Mouse (Mus musculus) MEL (cell line): ENCODE measurements around the gene Ssh3. TPM values are rescaled to one million over a fixed set of nuclear protein-coding genes. Genes with fewer than 3 reads are reported as not detected.

Experiments used
- DNase-seq: peaks from one replicate; pipeline ENCODE4 v3.0.0; 2011; ENCODE audit warnings: low read depth, low spot score
- H3K27ac ChIP-seq: 2 replicates; pipeline ENCODE4 v1.5.1; 2012; ENCODE audit warnings: low read depth, mild to moderate bottlenecking, control low read depth, low read length, moderate library complexity; ENCODE audit not compliant: control insufficient read depth
- H3K27me3 ChIP-seq, 2 experiments: fragments of 150-350 bp in 1 of 2; sonication (generic) in 1 of 2; 2 replicates each; pipeline ENCODE4 v1.6.1; 2012; ENCODE audit warnings: low read length in 2 of 2, mild to moderate bottlenecking in 2 of 2, improper control_type of control experiment in 1 of 2, moderate library complexity in 1 of 2; ENCODE audit not compliant: insufficient read depth in 2 of 2, control insufficient read depth in 1 of 2
- H3K36me3 ChIP-seq, 2 experiments: 2 replicates each; pipeline ENCODE4 v1.6.1; 2012 to 2014; ENCODE audit warnings: low read length in 2 of 2, improper control_type of control experiment in 1 of 2, inconsistent platforms in 1 of 2, mild to moderate bottlenecking in 1 of 2; ENCODE audit not compliant: insufficient read depth in 2 of 2, control insufficient read depth in 1 of 2
- H3K4me1 ChIP-seq, 2 experiments: fragments of 150-350 bp in 1 of 2; sonication (generic) in 1 of 2; 2 replicates each; pipeline ENCODE4 v1.6.1; 2012; ENCODE audit warnings: low read length in 2 of 2, improper control_type of control experiment in 1 of 2, mild to moderate bottlenecking in 1 of 2; ENCODE audit not compliant: insufficient read depth in 2 of 2, control insufficient read depth in 1 of 2
- H3K4me3 ChIP-seq, 2 experiments: fragments of 150-350 bp in 1 of 2; sonication (generic) in 1 of 2; 2 replicates each; pipeline ENCODE4 v1.5.1; 2012; ENCODE audit warnings: low read depth in 2 of 2, low read length in 2 of 2, mild to moderate bottlenecking in 2 of 2, moderate library complexity in 2 of 2, control low read depth in 1 of 2, improper control_type of control experiment in 1 of 2; ENCODE audit not compliant: control insufficient read depth in 1 of 2, insufficient read depth in 1 of 2
- H3K79me2 ChIP-seq: 2 replicates; pipeline ENCODE4 v1.6.1; 2012; ENCODE audit warnings: mild to moderate bottlenecking, low read length, moderate library complexity; ENCODE audit not compliant: control insufficient read depth, poor library complexity, insufficient read depth
- H3K9ac ChIP-seq: 2 replicates; pipeline ENCODE4 v1.6.1; 2012; ENCODE audit warnings: low read depth, mild to moderate bottlenecking, control low read depth, low read length, moderate library complexity; ENCODE audit not compliant: control insufficient read depth, poor library complexity, severe bottlenecking
- H3K9me3 ChIP-seq: fragments of 150-350 bp; sonication (generic); replicated peaks from 2 replicates; pipeline ENCODE4 v1.6.1; 2012; ENCODE audit warnings: mild to moderate bottlenecking, low read length, improper control_type of control experiment, moderate library complexity; ENCODE audit not compliant: insufficient read depth
- BHLHE40 ChIP-seq: IDR thresholded peaks from 2 replicates; pipeline ENCODE4 v1.6.1; 2012; ENCODE audit warnings: low read depth, mild to moderate bottlenecking, inconsistent platforms, low read length, improper control_type of control experiment, borderline replicate concordance
- CHD1 ChIP-seq: IDR thresholded peaks from 2 replicates; pipeline ENCODE4 v1.6.1; 2012; ENCODE audit warnings: low read depth, mild to moderate bottlenecking, inconsistent platforms, low read length, improper control_type of control experiment
- E2F4 ChIP-seq: IDR thresholded peaks from 2 replicates; pipeline ENCODE4 v1.6.1; 2011; ENCODE audit warnings: low read depth, low read length, improper control_type of control experiment, borderline replicate concordance
- ELF1 ChIP-seq: IDR thresholded peaks from 2 replicates; pipeline ENCODE4 v1.6.1; 2014; ENCODE audit warnings: low read depth, mild to moderate bottlenecking, inconsistent platforms, low read length, improper control_type of control experiment, moderate library complexity
- EP300 ChIP-seq, 2 experiments: IDR thresholded peaks; 2 replicates each; pipeline ENCODE4 v1.6.1; 2011; ENCODE audit warnings: improper control_type of control experiment in 2 of 2, low read length in 2 of 2, low read depth in 1 of 2, mild to moderate bottlenecking in 1 of 2
- ETS1 ChIP-seq: IDR thresholded peaks from 2 replicates; pipeline ENCODE4 v1.6.1; 2012; ENCODE audit warnings: low read depth, mild to moderate bottlenecking, inconsistent platforms, low read length, improper control_type of control experiment, moderate library complexity
- HCFC1 ChIP-seq: IDR thresholded peaks from 2 replicates; pipeline ENCODE4 v1.6.1; 2012; ENCODE audit warnings: low read depth, mild to moderate bottlenecking, inconsistent platforms, low read length, improper control_type of control experiment, moderate library complexity
- KAT2A ChIP-seq: conservative IDR thresholded peaks from 2 replicates; pipeline ENCODE4 v1.6.1; 2012; ENCODE audit warnings: low read depth, low read length, improper control_type of control experiment, inconsistent platforms
- MXI1 ChIP-seq: IDR thresholded peaks from 2 replicates; pipeline ENCODE4 v1.6.1; 2011; ENCODE audit warnings: mild to moderate bottlenecking, low read depth, low read length, improper control_type of control experiment
- MYB ChIP-seq: IDR thresholded peaks from 2 replicates; pipeline ENCODE4 v1.6.1; 2011; ENCODE audit warnings: mild to moderate bottlenecking, low read depth, low read length, improper control_type of control experiment
- MYC ChIP-seq: IDR thresholded peaks from 2 replicates; pipeline ENCODE4 v1.6.1; 2011; ENCODE audit warnings: low read depth, mild to moderate bottlenecking, low read length, improper control_type of control experiment, moderate library complexity
- NELFE ChIP-seq: IDR thresholded peaks from 2 replicates; pipeline ENCODE4 v1.6.1; 2011; ENCODE audit warnings: low read depth, low read length, improper control_type of control experiment
- NRF1 ChIP-seq: IDR thresholded peaks from 2 replicates; pipeline ENCODE4 v1.6.1; 2014; ENCODE audit warnings: low read depth, mild to moderate bottlenecking, inconsistent platforms, low read length, improper control_type of control experiment, moderate library complexity; ENCODE audit not compliant: poor library complexity, insufficient read depth, severe bottlenecking
- POLR2A ChIP-seq, 2 experiments: IDR thresholded peaks; 2 replicates each; pipeline ENCODE4 v1.6.1; 2011 to 2012; ENCODE audit warnings: low read length in 2 of 2, mild to moderate bottlenecking in 2 of 2, control low read depth in 1 of 2, improper control_type of control experiment in 1 of 2, low read depth in 1 of 2, moderate library complexity in 1 of 2; ENCODE audit not compliant: control insufficient read depth in 1 of 2, insufficient read depth in 1 of 2, poor library complexity in 1 of 2
- POLR2AphosphoS2 ChIP-seq: IDR thresholded peaks from 2 replicates; pipeline ENCODE4 v1.6.1; 2011; ENCODE audit warnings: low read length, improper control_type of control experiment
- POLR2AphosphoS5 ChIP-seq: IDR thresholded peaks from 2 replicates; pipeline ENCODE4 v1.6.1; 2012; ENCODE audit warnings: low read depth, borderline replicate concordance, mild to moderate bottlenecking, inconsistent platforms, low read length, moderate library complexity, mixed read lengths
- RAD21 ChIP-seq: IDR thresholded peaks from 2 replicates; pipeline ENCODE4 v1.6.1; 2011; ENCODE audit warnings: mild to moderate bottlenecking, low read depth, low read length, improper control_type of control experiment
- TBP ChIP-seq: IDR thresholded peaks from 2 replicates; pipeline ENCODE4 v1.8.0; 2011; ENCODE audit warnings: low read depth, low read length, improper control_type of control experiment
- TCF12 ChIP-seq: IDR thresholded peaks from 2 replicates; pipeline ENCODE4 v1.6.1; 2014; ENCODE audit warnings: low read depth, mild to moderate bottlenecking, inconsistent platforms, low read length, improper control_type of control experiment, moderate library complexity
- UBTF ChIP-seq: IDR thresholded peaks from 2 replicates; pipeline ENCODE4 v1.6.1; 2012; ENCODE audit warnings: low read depth, mild to moderate bottlenecking, inconsistent platforms, low read length, improper control_type of control experiment, moderate library complexity, borderline replicate concordance; ENCODE audit not compliant: insufficient read depth
- USF2 ChIP-seq, 2 experiments: IDR thresholded peaks; 2 replicates each; pipeline ENCODE4 v1.6.1; 2011 to 2012; ENCODE audit warnings: improper control_type of control experiment in 2 of 2, low read length in 2 of 2, borderline replicate concordance in 1 of 2, inconsistent platforms in 1 of 2, low read depth in 1 of 2, mild to moderate bottlenecking in 1 of 2; ENCODE audit not compliant: insufficient read depth in 1 of 2
- ZC3H11A ChIP-seq: IDR thresholded peaks from 2 replicates; pipeline ENCODE4 v1.6.1; 2012; ENCODE audit warnings: low read depth, mild to moderate bottlenecking, inconsistent platforms, low read length, improper control_type of control experiment
- ZKSCAN1 ChIP-seq: IDR thresholded peaks from 2 replicates; pipeline ENCODE4 v1.6.1; 2012; ENCODE audit warnings: low read depth, mild to moderate bottlenecking, inconsistent platforms, low read length, improper control_type of control experiment, moderate library complexity
- ZMIZ1 ChIP-seq: IDR thresholded peaks from 2 replicates; pipeline ENCODE4 v1.6.1; 2012; ENCODE audit warnings: low read depth, mild to moderate bottlenecking, inconsistent platforms, low read length, improper control_type of control experiment, moderate library complexity
- polyA plus RNA-seq, 2 experiments: library from polyadenylated mRNA; stranded (reverse) in 1 of 2; unstranded in 1 of 2; fragments of >175 nt in 1 of 2; fragments of >200 nt in 1 of 2; gene quantifications; 2 replicates each; pipeline versions ENCODE4 v1.2.1 to v1.2.4; 2012; ENCODE audit warnings: low replicate concordance in 2 of 2, low read depth in 1 of 2; ENCODE audit not compliant: insufficient read length in 2 of 2, insufficient read depth in 1 of 2, missing spikeins in 1 of 2
- total RNA-seq: library from RNA; depleted of rRNA; stranded (reverse); fragments of 300-350 nt; gene quantifications from 2 replicates; pipeline ENCODE4 v1.2.3, GENCODE M21; 2012

Ssh3 gene
- total and polyA plus RNA-seq, 3 experiments: 9.2 to 14.1 TPM; not detected in 1

- TF ChIP-seq POLR2A (IDR thresholded peaks at IDR 0.05; ENCODE audit: control insufficient read depth in 1 of 2, insufficient read depth in 1 of 2, low read depth in 1 of 2, low read length in 2 of 2, poor library complexity in 1 of 2) (peak in 1 of 2 experiments; percentile 43; a peak in 1 of 4 replicates), MYC (0 out of 2 replicates have a peak, but pooled peaks have one; percentile 52), POLR2AphosphoS2 (no peak), USF2 (IDR thresholded peaks at IDR 0.05; ENCODE audit: borderline replicate concordance in 1 of 2, insufficient read depth in 1 of 2, low read depth in 1 of 2, low read length in 2 of 2) (no peak), ZKSCAN1 (no peak), CHD1 (no peak), MXI1 (peak; percentile 72), TCF12 (peak; percentile 82), MYB (peak; percentile 95), EP300 (IDR thresholded peaks at IDR 0.05; ENCODE audit: low read depth in 1 of 2, low read length in 2 of 2) (peak; percentile 83 to 90), UBTF (no peak), NELFE (peak; percentile 50), ETS1 (peak; percentile 97), KAT2A (peak; percentile 49), POLR2AphosphoS5 (no peak), TBP (peak; percentile 54; the same call in 1 of the 2 replicates)
These were observed 25.6 kb upstream of the Ssh3 start (continued) for GRCm38 (mm10) chr19:4294381-4295097.

- Histone ChIP-seq H3K4me3 (no peak overlapping the region), H3K4me1 (peaks cover 8 to 14% of the 10 kb centered on the region in 2 experiments), H3K9me3 (no peaks in the 10 kb centered on the region)
These were observed 22.2 kb upstream of the Ssh3 start for GRCm38 (mm10) chr19:4291161-4291560.

More at GRCm38 (mm10) chr19:4291161-4291560, 22.2 kb upstream of the Ssh3 start:
- H3K79me2 ChIP-seq: peaks cover 9% of the 10 kb centered on the region
- DNase-seq: no peak
- TF ChIP-seq HCFC1 (no peak), UBTF (no peak), TBP (no peak), ZMIZ1 (no peak), RAD21 (no peak), POLR2A (IDR thresholded peaks at IDR 0.05; ENCODE audit: control insufficient read depth in 1 of 2, insufficient read depth in 1 of 2, low read depth in 1 of 2, low read length in 2 of 2, poor library complexity in 1 of 2) (no peak), POLR2AphosphoS5 (no peak), ZC3H11A (no peak), BHLHE40 (no peak), ELF1 (no peak), EP300 (IDR thresholded peaks at IDR 0.05; ENCODE audit: low read depth in 1 of 2, low read length in 2 of 2) (no peak), NELFE (no peak), MYC (no peak), TCF12 (no peak), KAT2A (no peak), ETS1 (no peak), USF2 (IDR thresholded peaks at IDR 0.05; ENCODE audit: borderline replicate concordance in 1 of 2, insufficient read depth in 1 of 2, low read depth in 1 of 2, low read length in 2 of 2) (no peak), E2F4 (no peak), NRF1 (no peak)
- H3K27me3 ChIP-seq: no peaks in the 10 kb centered on the region
- no peak overlapping the region for H3K9ac ChIP-seq
- peaks cover 8% of the 10 kb centered on the region in 2 experiments for H3K36me3 ChIP-seq
- H3K27ac ChIP-seq: no peak overlapping the region
